Mouse (Mus musculus) gastrocnemius, adult 8-10 months (tissue): ENCODE data around the gene Ccdc175. TPM values are rescaled to one million over a fixed set of nuclear protein-coding genes. Genes with fewer than 3 reads are reported as not detected.

Experiments
- DNase-seq, 2 experiments: peaks; one replicate each; pipeline ENCODE4 v3.0.0; 2022; ENCODE audit warnings: low spot score in 2 of 2
- total RNA-seq, 4 experiments: library from RNA; stranded (reverse); gene quantifications; 2 replicates each; pipeline ENCODE4 v1.2.4; 2022

The Ccdc175 gene
- total RNA-seq, 4 experiments from 2014 or later = not detected

DNA sequence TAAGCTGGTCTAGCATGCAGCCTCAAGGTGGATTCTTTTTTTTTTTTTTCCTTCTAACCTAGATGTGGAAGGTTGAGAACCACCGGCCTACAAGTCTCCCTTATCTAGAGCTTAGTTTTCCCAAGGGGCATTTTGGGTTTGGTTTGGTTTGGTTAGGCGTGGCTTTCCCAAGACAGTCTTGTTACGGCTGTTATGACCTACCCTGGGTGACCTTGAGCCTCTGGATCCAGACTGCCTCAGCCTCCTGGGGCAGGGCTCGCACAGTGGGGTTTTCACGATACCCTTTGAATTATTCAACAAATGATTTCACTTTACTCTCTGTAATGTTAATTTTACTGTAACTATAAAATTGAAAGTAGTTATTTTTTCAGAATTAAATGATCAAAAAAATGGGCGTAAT is 82.1 kb downstream of the Ccdc175 start:
- no peak for DNase-seq

DNA sequence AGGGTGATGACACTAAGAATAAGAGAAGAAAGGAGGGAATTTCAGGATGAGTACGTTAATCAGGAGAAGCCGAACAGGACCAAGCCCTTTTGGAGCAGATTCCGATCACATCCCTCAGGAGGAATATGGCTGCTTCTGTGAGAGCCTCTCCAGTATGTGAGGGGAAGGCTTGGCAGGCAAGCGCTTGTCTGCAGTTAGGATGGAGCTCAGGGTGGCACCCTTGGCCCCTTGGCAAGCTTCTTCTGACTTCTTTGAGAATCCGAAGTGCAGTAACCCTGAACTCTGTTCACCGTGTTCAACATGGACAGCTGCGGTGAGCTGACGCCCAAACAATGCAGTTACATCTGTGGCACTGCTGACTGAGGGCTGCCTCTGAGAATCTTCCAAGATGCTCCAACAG is 87.9 kb downstream of the Ccdc175 start:
- no peak for DNase-seq

GRCm38 (mm10) chr12:72089802-72090201 is 95.0 kb downstream of the Ccdc175 start:
- DNase-seq = no peak

- no peak for DNase-seq
Observed at GRCm38 (mm10) chr12:72086166-72086825, 98.5 kb downstream of the Ccdc175 start.

GRCm38 (mm10) chr12:72085329-72086165 is 99.3 kb downstream of the Ccdc175 start, which contains the start of the genes L3hypdh and Jkamp:
Gene L3hypdh (minus strand): TSS chr12:72085439.
Gene Jkamp (plus strand): TSS chr12:72085589.
- peak; percentile 100 for DNase-seq

GRCm38 (mm10) chr12:72085024-72085328 is 99.9 kb downstream of the Ccdc175 start:
- DNase-seq = no peak

GRCm38 (mm10) chr12:72084261-72085023 is 100.4 kb downstream of the Ccdc175 start:
- peak in 1 of 2 experiments; percentile 20 for DNase-seq

DNA sequence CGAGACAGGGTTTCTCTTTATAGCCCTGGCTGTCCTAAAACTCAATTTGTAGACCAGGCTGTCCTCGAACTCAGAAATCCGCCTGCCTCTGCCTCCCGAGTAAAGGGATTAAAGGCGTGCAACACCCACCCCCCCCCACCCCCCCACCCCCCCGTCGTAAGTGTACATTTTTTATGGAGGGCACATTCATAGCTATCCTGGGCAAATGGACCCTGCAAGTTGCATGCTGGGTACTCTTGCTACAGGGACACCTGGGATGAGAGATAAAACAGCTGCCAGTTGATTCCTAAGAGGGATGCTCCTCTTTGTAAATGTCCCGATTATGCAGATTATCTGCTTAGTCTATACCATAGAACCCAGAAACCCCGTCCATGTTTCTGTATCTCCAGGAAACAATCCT is 101.6 kb downstream of the Ccdc175 start:
- DNase-seq = no peak

GRCm38 (mm10) chr12:72082370-72082769 is 102.5 kb downstream of the Ccdc175 start:
- no peak for DNase-seq

DNA sequence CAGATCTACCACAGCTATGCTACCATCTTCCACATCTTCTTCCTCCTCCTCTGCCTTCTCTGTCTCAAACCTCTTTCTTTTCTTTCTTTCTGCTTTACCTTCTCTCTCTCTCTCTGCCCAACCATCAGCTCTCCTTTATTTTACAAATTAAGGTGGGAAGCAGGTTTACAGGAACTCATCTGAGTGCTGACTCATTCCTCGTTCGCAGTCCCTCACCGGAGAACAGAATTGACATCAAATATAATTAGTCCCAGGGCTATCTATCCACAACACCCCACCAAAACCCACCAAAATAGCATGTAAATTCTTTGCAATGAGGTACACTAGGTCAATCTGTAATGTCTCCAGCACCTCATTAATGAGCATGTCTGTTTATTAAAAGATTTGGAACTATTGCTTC is 102.9 kb downstream of the Ccdc175 start:
- DNase-seq = no peak

DNA sequence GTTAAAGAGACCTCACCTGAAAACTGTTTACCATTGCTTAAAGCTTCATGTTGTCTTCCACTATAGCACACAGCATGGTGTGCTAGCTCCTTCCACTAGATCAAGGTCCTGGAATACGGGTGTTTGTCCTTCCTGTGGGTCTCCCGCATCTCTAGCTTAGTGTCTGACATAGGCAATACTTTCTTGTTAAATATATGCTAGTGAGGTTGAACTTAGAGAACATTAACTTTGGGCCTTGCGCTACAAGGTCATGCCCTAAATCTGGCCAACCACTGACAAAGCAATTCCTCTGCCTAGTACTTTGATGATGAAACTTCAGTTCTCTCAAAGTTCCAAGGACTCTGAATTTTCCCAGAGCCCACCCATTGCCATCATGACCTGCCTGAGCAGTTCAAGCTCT is 106.6 kb downstream of the Ccdc175 start:
- DNase-seq = no peak

- peak; percentile 59 to 69 for DNase-seq
Observed at GRCm38 (mm10) chr12:72070327-72071269, 114.2 kb downstream of the Ccdc175 start, which contains the start of gene Gpr135. Gene Gpr135 (minus strand): TSS chr12:72071125.

DNA sequence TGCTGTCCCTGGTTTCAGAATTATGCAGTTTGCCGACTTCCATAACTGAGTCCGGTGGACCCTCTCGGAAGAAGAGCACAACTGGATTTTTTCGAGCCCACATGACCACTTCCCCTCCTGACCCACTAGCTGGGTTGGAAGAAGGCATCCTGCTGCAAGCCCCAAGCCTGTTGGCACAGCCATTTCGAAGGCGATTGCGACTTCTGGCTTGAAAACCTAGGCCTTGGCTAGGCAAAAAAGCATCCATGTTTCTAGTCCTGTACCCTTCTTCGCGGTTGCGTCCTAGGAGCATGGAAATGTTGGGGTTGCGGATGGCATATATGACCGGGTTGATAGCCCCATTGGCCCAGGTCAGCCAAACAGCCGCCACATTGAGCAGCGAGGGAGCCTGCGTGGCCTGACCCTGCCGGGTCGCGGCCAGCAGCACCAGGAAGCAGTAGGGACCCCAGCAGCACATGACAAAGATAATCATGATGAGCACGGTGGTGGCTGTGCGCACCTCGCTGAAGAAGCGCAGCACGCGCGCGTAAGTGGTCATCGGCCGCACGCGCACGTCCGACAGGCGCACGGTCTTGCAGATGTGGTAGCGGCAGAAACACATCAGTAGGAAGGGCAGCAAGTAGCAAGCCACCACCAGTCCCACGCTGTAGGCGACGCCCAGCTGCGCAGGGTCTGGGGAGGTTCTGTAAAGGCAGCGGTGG is 115.1 kb downstream of the Ccdc175 start:
- no peak for DNase-seq

GRCm38 (mm10) chr12:72057780-72058179 is 127.0 kb downstream of the Ccdc175 start:
- no peak for DNase-seq

- no peak for DNase-seq
Observed at GRCm38 (mm10) chr12:72053851-72054250, 131.0 kb downstream of the Ccdc175 start.

GRCm38 (mm10) chr12:72053303-72053702 is 131.5 kb downstream of the Ccdc175 start:
- no peak for DNase-seq

GRCm38 (mm10) chr12:72052571-72052970 is 132.3 kb downstream of the Ccdc175 start:
- no peak for DNase-seq
